Comparison of ENCODE assay signal across 11 mouse cellular contexts in genomic region chr7:79210376-79211215, GRCm38 (mm10).
DNase-seq lines count a peak whose midpoint lies in the region; ATAC-seq lines count a peak whose summit lies in the region.
"Had no signal": no experiment of that assay in that cellular context is flagged by ENCODE, and none has a peak within 500 bp of the region (broad histone marks: within the 10 kb centered on the region; RNA-seq: fewer than 3 reads in every experiment).

No protein-coding gene starts in this region.

- no peak overlapping the region for H3K27ac ChIP-seq in heart, embryonic 16.5 days (ENCODE audit: low read length)
- H3K27ac ChIP-seq in intestine, embryonic 16.5 days (ENCODE audit: low read length): peak overlapping the region; percentile 12; the same call in 1 of the 2 replicates
- H3K27ac ChIP-seq: liver, embryonic 14.5 days; midbrain, embryonic 10.5 days; neural tube, embryonic 13.5 days had no signal

- H3K9ac ChIP-seq in heart, embryonic 16.5 days (ENCODE audit: low read length): no peak overlapping the region
- H3K9ac ChIP-seq in intestine, embryonic 16.5 days (ENCODE audit: low read depth, low read length): no peak overlapping the region
- H3K9ac ChIP-seq: liver, embryonic 14.5 days; neural tube, embryonic 13.5 days had no signal

- 94% methylated on average over 2 of the region's 2 CpGs for WGBS in heart, embryonic 16.5 days
- 90% methylated on average over 2 of the region's 2 CpGs for whole genome bisulfite sequencing in intestine, embryonic 16.5 days

- no peaks in the 10 kb centered on the region; the same call in 1 of the 2 replicates for H3K9me3 ChIP-seq in heart, embryonic 16.5 days (replicated peaks; ENCODE audit: control insufficient read depth, low read length)
- no peaks in the 10 kb centered on the region for H3K9me3 ChIP-seq in intestine, embryonic 16.5 days (ENCODE audit: control insufficient read depth, low read length)
- H3K9me3 ChIP-seq: midbrain, embryonic 10.5 days; neural tube, embryonic 13.5 days had no signal

- no peak for DNase-seq in heart, postnatal 10 days
- peak; percentile 57 for DNase-seq in 3T3-L1 (ENCODE audit: low read depth, low spot score)
- DNase-seq in 416B (ENCODE audit: low read depth): peak; percentile 16
- DNase-seq in urinary bladder, postnatal 4 days (ENCODE audit: low spot score in 2 of 2): no peak
- DNase-seq in frontal cortex, postnatal 36 days (ENCODE audit: low spot score in 2 of 2): no peak
- DNase-seq: right cerebral cortex, adult 18-20 months had no signal

- intact Hi-C loops in heart, postnatal 10 days (cut with DNase I): loop anchor here (2.0 kb wide), 1 partner anchor 20 kb away; no protein-coding TSS in a partner anchor

- no peaks in the 10 kb centered on the region for H3K36me3 ChIP-seq in heart, embryonic 16.5 days (ENCODE audit: control insufficient read depth, insufficient read depth)
- H3K36me3 ChIP-seq in intestine, embryonic 16.5 days (ENCODE audit: control insufficient read depth, insufficient read depth, low read length): no peaks in the 10 kb centered on the region
- H3K36me3 ChIP-seq: midbrain, embryonic 10.5 days; neural tube, embryonic 13.5 days had no signal

- peak overlapping the region; percentile 54; the same call in 1 of the 2 replicates for H3K4me2 ChIP-seq in heart, embryonic 16.5 days (ENCODE audit: low read depth, low read length)
- H3K4me2 ChIP-seq in intestine, embryonic 16.5 days (ENCODE audit: low read depth, low read length): peak overlapping the region; percentile 29
- H3K4me2 ChIP-seq: neural tube, embryonic 13.5 days had no signal

- H3K4me1 ChIP-seq in heart, embryonic 16.5 days (ENCODE audit: control insufficient read depth, insufficient read depth, low read length): peaks cover 12% of the 10 kb centered on the region
- peaks cover 15% of the 10 kb centered on the region for H3K4me1 ChIP-seq in intestine, embryonic 16.5 days (ENCODE audit: control insufficient read depth, insufficient read depth, low read length)

- H3K27me3 ChIP-seq in heart, embryonic 16.5 days (ENCODE audit: control insufficient read depth, insufficient read depth, low read length): no peaks in the 10 kb centered on the region
- H3K27me3 ChIP-seq in intestine, embryonic 16.5 days (replicated peaks; ENCODE audit: control insufficient read depth, insufficient read depth, low read length): no peaks in the 10 kb centered on the region
- H3K27me3 ChIP-seq: neural tube, embryonic 13.5 days had no signal

- ATAC-seq in heart, embryonic 16.5 days (replicated peaks; ENCODE audit: extremely low read depth, insufficient read depth, low FRiP score): no peak
- ATAC-seq in intestine, embryonic 16.5 days: 0 out of 2 replicates have a peak, but pooled peaks have one; percentile 20

- H3K4me3 ChIP-seq in heart, embryonic 16.5 days (ENCODE audit: low read length): no peak overlapping the region
- H3K4me3 ChIP-seq in intestine, embryonic 16.5 days (ENCODE audit: low read length): no peak overlapping the region
- H3K4me3 ChIP-seq: midbrain, embryonic 10.5 days; neural tube, embryonic 13.5 days had no signal

Comparison
In these comparisons a context has a peak if more than half of its experiments do, and no peak if none do; other contexts are left out.
1. DNase-seq: peak in 3T3-L1 (single experiment) and 416B (single experiment); none in heart, postnatal 10 days (0 of 2), urinary bladder, postnatal 4 days (0 of 2) and frontal cortex, postnatal 36 days (0 of 2).